Mouse (Mus musculus) MN1 (cell line): ENCODE measurements at regions not wholly inside any gene's neighbourhood (a gene's known extent, or its start where the extent isn't known, plus 50 kb on each side); places are given as distances from the start of the nearest gene placed in this dataset.

Experiments used
- DNase-seq: peaks from one replicate; pipeline ENCODE4 v3.0.0-alpha.2; 2016; ENCODE audit warnings: low spot score

DNA sequence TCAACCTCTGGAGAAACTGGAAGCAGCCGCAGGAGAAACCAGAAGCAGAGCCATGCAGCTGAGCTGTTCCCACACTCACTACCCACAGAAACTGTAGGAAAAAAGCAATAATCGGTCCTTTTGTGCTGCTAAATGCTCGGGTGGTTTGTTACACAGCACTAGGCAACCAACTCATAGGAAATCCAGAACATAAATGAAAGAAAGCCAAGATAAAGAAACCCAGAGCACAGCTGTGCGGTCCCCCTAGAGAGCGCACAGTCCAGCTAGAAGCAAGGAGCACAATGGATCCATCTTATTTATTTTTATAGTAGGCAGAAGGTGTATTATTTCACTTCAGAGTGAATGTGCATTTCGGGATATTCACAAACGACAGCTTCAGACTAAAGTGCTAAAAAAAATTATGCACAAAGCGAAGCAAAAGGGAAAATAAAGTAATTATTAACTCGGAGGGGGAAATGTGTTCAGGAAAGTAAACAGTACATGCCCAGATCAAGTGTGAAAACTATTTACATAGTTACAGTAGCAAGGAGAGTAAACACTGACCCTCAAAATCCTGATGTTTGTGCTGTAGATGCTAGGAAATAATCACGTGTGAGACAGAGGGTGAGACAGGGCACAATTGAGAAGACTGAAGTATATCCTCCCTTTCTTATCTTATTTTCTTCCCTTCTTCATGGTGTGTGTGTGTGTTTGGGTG lies 204.4 kb upstream of the Noct start:
- DNase-seq = no peak

- no peak for DNase-seq
These were observed 199.6 kb upstream of the Noct start for GRCm38 (mm10) chr3:51024655-51025054.

- no peak for DNase-seq
These were observed 192.4 kb upstream of the Noct start for GRCm38 (mm10) chr3:51031821-51032220.

DNA sequence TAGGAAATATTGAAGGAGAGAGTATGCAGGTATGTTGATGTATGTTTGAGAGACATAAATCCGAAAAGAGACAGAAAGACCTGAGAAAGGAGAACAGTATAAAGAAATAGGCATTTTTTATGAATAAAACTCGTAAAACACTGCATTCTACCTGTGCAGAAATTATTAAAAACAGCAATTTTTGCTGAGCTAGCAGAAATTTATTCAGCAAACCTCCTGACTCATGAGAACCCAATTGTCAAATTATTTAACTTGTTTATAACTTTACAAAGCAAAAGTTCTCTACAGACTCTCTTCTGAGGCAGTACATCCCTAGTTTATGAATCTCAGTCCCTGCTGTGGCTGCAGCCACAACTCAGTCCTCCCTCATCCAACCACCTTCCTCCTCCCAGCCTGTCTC lies 191.0 kb upstream of the Noct start:
- no peak for DNase-seq

- no peak for DNase-seq
These were observed 187.4 kb upstream of the Noct start for GRCm38 (mm10) chr3:51036700-51037306.

- DNase-seq = no peak
These were observed 181.9 kb upstream of the Noct start for GRCm38 (mm10) chr3:51042223-51042846.

DNA sequence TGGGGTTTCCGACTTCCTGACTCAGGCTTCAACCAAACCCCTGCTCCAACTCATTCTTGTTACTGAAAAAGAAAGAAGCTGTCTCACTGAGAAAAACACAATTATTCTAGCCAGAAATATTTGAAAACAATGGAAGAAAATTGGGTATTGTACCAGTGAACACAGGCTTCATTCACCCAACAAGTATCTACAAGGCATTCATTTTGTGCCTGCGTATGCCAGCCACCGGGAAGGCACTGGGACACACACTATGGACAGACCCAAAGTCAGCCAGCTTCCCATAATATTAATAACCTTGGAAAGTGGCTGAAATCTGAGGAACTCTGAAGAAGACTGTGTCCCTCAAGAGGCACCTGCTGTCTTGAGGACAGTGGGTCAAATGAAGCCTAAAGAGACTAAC lies 175.5 kb upstream of the Noct start:
- no peak for DNase-seq

GRCm38 (mm10) chr3:51050156-51050555 lies 174.1 kb upstream of the Noct start:
- DNase-seq = no peak

DNA sequence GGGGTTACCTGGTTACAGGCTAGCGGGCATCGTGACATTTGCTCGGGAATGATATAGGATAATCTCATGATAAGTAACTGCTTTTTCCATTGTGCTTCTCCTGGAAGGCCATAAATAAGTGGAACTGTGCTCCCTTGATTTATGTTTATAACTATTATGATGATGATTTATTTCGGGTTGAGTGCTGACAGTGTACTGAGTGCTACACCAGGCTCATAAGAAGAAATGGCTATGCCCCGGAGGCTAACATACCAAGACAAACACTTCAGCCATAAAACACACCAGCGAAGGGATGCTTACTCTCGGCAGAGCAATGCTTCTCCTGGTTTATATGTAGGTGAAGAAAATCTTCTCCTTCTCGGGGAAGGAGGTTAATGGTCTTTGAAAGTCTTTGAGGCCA lies 169.2 kb upstream of the Noct start:
- DNase-seq = no peak

GRCm38 (mm10) chr3:51064201-51064600 lies 160.0 kb upstream of the Noct start:
- no peak for DNase-seq

DNA sequence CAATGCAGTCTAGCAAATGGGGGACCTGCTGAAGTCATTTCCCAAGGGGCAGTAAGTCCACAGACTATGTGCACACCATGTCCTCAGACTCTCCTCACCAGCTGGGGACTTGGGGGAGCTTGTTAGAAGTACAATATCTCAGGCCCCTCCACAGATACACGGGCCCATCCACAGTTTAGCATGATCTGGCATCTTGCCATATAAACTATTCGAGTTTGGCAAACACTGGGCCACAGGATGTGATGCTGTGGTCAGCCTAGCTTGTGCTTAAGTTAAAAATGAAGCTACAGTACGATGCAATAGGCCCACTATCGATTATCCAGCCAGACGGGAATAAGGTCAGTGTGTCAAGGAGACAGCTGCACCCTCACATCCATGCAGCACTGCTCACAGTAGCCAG lies 157.9 kb upstream of the Noct start:
- DNase-seq = no peak

GRCm38 (mm10) chr3:51072417-51072816 lies 151.8 kb upstream of the Noct start:
- no peak for DNase-seq

DNA sequence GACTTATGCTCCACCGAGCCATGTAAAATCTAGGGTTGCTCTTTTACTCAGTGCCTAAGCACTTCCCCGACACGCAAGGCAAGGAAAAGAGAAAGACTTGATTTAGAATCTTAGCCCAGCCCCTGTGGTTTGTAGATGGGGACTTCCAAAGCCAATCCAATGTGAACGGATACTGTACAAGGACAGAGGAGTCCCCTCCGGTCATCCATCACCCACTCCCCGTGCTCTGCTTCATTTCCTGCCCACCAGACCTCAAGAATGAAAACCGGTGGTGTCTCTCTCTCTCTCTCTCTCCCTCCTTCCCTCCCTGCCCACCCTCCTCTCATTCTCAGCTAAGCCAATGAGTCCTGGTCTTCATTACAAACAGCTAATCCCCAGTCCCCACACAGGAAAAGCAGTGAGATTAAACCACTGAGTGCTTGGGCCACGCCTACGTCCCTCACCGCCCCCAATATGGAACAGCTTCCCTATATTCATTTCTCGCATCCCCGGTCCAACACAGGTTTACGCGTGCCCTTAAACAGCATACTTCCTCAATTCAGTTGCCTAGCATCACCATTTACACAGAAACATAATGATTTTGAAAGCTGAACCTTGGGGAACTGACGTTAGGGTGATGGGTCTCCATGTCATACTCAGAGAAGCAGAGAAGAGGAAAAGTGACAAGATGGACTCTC lies 151.1 kb upstream of the Noct start:
- no peak for DNase-seq

- no peak for DNase-seq
These were observed 150.4 kb upstream of the Noct start for GRCm38 (mm10) chr3:51073743-51074319.

- DNase-seq = no peak
These were observed 148.9 kb upstream of the Noct start for GRCm38 (mm10) chr3:51075219-51075920.

GRCm38 (mm10) chr3:51078459-51078858 lies 145.8 kb upstream of the Noct start:
- DNase-seq = no peak

GRCm38 (mm10) chr3:51080415-51080814 lies 143.8 kb upstream of the Noct start:
- DNase-seq = no peak

- no peak for DNase-seq
These were observed 143.4 kb upstream of the Noct start for GRCm38 (mm10) chr3:51080855-51081254.

DNA sequence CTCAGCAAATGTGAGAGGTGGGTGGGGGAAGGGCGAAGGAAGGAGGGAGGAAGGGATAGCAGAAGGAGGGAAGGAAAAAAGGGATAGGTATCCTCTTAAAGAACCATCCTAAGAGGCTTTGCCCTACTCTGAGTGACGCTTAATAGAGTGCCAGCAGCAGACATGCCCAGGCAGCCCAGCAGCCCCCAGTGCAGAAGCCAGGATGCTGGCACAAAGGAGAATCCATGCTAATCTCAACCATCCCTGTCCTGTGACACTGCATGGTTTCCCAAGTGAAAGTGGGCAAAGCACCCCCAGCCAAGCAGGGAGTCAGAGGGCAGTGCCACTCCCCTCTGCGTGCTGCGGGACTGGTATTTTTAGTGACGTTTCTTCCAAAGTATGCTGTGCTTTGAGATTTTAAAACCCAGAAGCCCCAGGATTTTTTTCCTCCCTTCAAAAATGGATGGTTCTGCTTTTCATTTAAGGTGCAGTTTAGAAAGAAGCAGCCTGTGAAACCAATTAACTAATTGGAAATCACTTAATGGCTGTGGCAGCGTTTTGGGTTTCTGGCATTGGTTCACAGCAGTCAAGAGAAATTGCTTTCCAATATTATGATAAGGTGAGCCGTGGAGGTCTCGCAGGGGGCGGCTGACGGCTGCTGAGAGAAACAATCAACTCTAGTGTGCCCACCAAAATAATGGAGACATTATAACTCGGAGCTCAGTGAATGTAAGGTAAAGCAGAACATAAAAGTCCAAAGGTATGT lies 141.2 kb upstream of the Noct start:
- no peak for DNase-seq

DNA sequence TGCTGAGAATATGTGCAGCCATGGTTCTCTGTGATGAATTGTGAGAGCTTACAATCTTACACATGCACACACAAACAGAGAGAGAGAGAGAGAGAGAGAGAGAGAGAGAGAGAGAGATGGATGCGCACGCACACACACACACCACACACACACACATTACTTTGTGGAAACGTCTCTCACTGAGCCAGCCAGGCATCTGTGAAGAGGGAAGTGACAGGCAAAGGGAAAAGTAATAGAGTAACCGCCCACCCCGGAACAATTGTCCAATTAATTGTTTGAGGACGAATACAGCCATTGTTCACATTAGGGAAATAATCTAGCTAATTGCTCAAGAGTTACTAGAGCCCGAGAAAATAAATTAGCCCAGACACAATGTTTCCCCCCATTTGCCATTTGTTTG lies 140.7 kb upstream of the Noct start:
- no peak for DNase-seq

DNA sequence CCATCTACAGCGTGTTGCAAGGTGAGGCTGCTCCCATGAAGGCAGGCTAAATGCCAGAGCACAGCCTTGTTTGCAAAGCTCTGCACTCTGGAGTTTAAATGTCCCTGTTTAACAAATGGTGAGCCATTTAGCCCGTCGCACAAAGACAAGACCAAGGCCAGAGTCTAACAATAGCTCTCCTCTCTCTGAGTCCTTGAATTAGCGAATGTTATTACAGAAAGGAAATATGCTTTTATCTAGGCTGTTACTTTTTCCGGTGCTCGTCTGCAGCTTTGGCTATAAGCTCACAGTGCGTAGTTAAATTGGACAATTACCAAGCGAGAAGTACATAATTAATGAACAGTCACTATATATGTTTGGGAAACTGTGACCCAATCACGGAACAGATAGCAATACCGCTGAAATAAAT lies 137.8 kb upstream of the Noct start:
- no peak for DNase-seq
